15 mouse cellular contexts compared by ENCODE assay signal in genomic region chr6:30236564-30236963, GRCm38 (mm10).
DNase-seq lines count a peak whose midpoint lies in the region; ATAC-seq and TF ChIP-seq lines count a peak whose summit lies in the region.
"Had no signal": no experiment of that assay in that cellular context is flagged by ENCODE, and none has a peak within 500 bp of the region (broad histone marks: within the 10 kb centered on the region; RNA-seq: fewer than 3 reads in every experiment).

No protein-coding gene starts in this region.

- H3K4me3 ChIP-seq in liver, embryonic 14.5 days (ENCODE audit: insufficient read depth in 1 of 2, low read depth in 2 of 2, low read length in 2 of 2) = no peak overlapping the region
- no peak overlapping the region for H3K4me3 ChIP-seq in midbrain, embryonic 13.5 days (replicated peaks)
- H3K4me3 ChIP-seq: embryonic facial prominence, embryonic 15.5 days; lung, embryonic 15.5 days; midbrain, embryonic 12.5 days had no signal

- peak; percentile 69 for DNase-seq in adrenal gland, adult 2 months
- DNase-seq in adrenal gland, postnatal 25 days = no peak
- peak; percentile 24 to 61 for DNase-seq in left cerebral cortex, postnatal 14 days (ENCODE audit: low spot score in 2 of 2)
- no peak for DNase-seq in left cerebral cortex, postnatal 4 days
- DNase-seq in ZHBTc4 (ENCODE audit: low read depth, low spot score) = peak; percentile 23
- no peak for DNase-seq in liver, embryonic 14.5 days (ENCODE audit: low read depth in 3 of 3, low spot score in 3 of 3)
- no peak for DNase-seq in thymus, postnatal 25 days
- DNase-seq: cerebellum, postnatal 25 days; heart, adult 18-20 months; kidney, postnatal 4 days had no signal

- peaks cover 9% of the 10 kb centered on the region for H3K36me3 ChIP-seq in liver, embryonic 14.5 days (replicated peaks; ENCODE audit: control insufficient read depth, insufficient read depth, low read depth)
- peaks cover 40% of the 10 kb centered on the region for H3K36me3 ChIP-seq in midbrain, embryonic 13.5 days

- H3K27ac ChIP-seq in liver, embryonic 14.5 days = no peak overlapping the region
- no peak overlapping the region for H3K27ac ChIP-seq in midbrain, embryonic 13.5 days
- H3K27ac ChIP-seq: embryonic facial prominence, embryonic 15.5 days; lung, embryonic 15.5 days; midbrain, embryonic 12.5 days had no signal

- WGBS in liver, embryonic 14.5 days (ENCODE audit: insufficient replicate concordance) = 25% methylated on average over 1 of the region's 1 CpGs
- 95% methylated on average over 1 of the region's 1 CpGs for WGBS in midbrain, embryonic 13.5 days

- peak; percentile 63 for ATAC-seq in liver, embryonic 14.5 days (ENCODE audit: insufficient read depth)
- no peak for ATAC-seq in midbrain, embryonic 13.5 days
- ATAC-seq: intestine, postnatal 0 days had no signal

- H3K4me1 ChIP-seq in liver, embryonic 14.5 days (replicated peaks; ENCODE audit: control insufficient read depth in 2 of 2, insufficient read depth in 2 of 2, low read length in 1 of 2) = no peaks in the 10 kb centered on the region
- H3K4me1 ChIP-seq in midbrain, embryonic 13.5 days (replicated peaks) = no peaks in the 10 kb centered on the region
- H3K4me1 ChIP-seq: embryonic facial prominence, embryonic 15.5 days; lung, embryonic 15.5 days; midbrain, embryonic 12.5 days had no signal

- no peaks in the 10 kb centered on the region for H3K9me3 ChIP-seq in liver, embryonic 14.5 days (ENCODE audit: control insufficient read depth, low read length)
- no peaks in the 10 kb centered on the region for H3K9me3 ChIP-seq in midbrain, embryonic 13.5 days
- H3K9me3 ChIP-seq: embryonic facial prominence, embryonic 15.5 days; lung, embryonic 15.5 days; midbrain, embryonic 12.5 days had no signal

- H3K9ac ChIP-seq in liver, embryonic 14.5 days (replicated peaks) = no peak overlapping the region
- no peak overlapping the region for H3K9ac ChIP-seq in midbrain, embryonic 13.5 days (replicated peaks)
- H3K9ac ChIP-seq: embryonic facial prominence, embryonic 15.5 days; lung, embryonic 15.5 days; midbrain, embryonic 12.5 days had no signal

- TF ChIP-seq CTCF in liver, embryonic 14.5 days (IDR thresholded peaks at IDR 0.05; ENCODE audit: low read depth) = no peak

- intact Hi-C loops in left cerebral cortex, postnatal 14 days (cut with DNase I) = no loop called here
- intact Hi-C loops in left cerebral cortex, postnatal 4 days (cut with DNase I) = no loop called here

- no peaks in the 10 kb centered on the region for H3K27me3 ChIP-seq in liver, embryonic 14.5 days (ENCODE audit: control insufficient read depth, insufficient read depth, low read length)
- H3K27me3 ChIP-seq in midbrain, embryonic 13.5 days = no peaks in the 10 kb centered on the region
- H3K27me3 ChIP-seq: embryonic facial prominence, embryonic 15.5 days; lung, embryonic 15.5 days; midbrain, embryonic 12.5 days had no signal

- no peak; the same call in 1 of the 2 replicates for TF ChIP-seq EP300 in liver, embryonic 14.5 days (IDR thresholded peaks at IDR 0.05; ENCODE audit: low read depth)

- no peak overlapping the region for H3K4me2 ChIP-seq in liver, embryonic 14.5 days (ENCODE audit: low read depth)
- H3K4me2 ChIP-seq in midbrain, embryonic 13.5 days (replicated peaks) = no peak overlapping the region
- H3K4me2 ChIP-seq: embryonic facial prominence, embryonic 15.5 days; lung, embryonic 15.5 days; midbrain, embryonic 12.5 days had no signal

Comparison
In these comparisons a context has a peak if more than half of its experiments do, and no peak if none do; other contexts are left out.
1. DNase-seq: peak in adrenal gland, adult 2 months (single experiment), left cerebral cortex, postnatal 14 days (2 of 2) and ZHBTc4 (single experiment); none in adrenal gland, postnatal 25 days (single experiment), left cerebral cortex, postnatal 4 days (single experiment), liver, embryonic 14.5 days (0 of 3) and thymus, postnatal 25 days (single experiment).